Mouse (Mus musculus): ENCODE results near the gene Cldn6.

DNA sequence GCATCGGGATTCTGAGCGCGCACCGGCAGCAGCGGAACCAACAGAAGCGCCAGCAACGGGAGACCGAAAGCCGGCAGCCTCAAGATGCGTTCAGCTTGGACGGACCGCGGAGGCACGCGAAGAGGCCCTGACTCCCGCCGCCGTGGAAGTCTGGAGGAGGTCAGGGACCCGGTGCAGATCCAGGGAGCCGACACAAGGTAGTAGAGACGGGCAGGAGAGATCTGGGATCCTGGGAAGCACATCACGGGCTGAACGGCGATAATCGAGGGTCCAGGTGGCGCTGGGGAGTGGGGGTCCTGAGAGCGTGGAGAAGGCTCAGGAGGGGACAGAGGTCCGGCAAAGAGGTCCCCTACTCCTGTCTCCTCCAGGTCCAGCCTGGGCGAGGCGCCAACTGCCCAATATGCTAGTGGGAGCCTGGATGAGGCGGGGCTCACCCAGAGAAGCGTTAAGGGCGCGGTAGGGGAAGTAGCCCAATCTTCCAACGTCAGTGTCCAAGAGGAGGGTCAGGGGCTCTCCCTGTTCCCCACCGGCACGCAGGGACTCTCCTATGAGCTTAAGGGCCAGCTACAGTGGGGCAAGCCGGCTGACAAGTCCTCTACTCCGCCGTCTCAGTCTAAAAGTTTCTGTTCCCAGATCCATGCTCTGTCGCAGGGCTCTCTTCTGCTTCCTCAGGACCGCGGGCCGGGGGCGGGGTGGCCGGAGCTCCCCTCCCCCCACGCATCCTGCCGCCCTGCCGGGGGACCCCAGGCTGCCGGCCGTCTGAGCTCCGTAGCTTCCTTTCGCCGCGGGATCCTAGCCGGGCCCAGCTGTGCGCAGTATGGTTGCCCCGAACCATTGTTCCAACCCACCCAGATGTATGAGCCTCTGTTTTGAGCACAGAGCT, 34.2 kb upstream of the Cldn6 start, which contains the start of gene Mmp25:
- no peak for TF ChIP-seq CTCF (IDR thresholded peaks at IDR 0.05)
- TF ChIP-seq EP300 (IDR thresholded peaks at IDR 0.05) = no peak

Data from lung, postnatal 0 days (tissue).